Mouse (Mus musculus) heart, embryonic 10.5 days (tissue): ENCODE measurements around the gene Il9r. TPM values are rescaled to one million over a fixed set of nuclear protein-coding genes. Genes with fewer than 3 reads are reported as not detected.

Experiments used
- DNase-seq: peaks from one replicate; pipeline ENCODE4 v3.0.0-alpha.2; 2017; ENCODE audit warnings: low spot score
- H3K27ac ChIP-seq: fragments of 300-500 bp; sonication (generic); 2 replicates; pipeline ENCODE4 v1.5.1; 2016; ENCODE audit warnings: mild to moderate bottlenecking
- H3K27me3 ChIP-seq: fragments of 300-500 bp; sonication (generic); 2 replicates; pipeline ENCODE4 v1.6.1; 2016; ENCODE audit warnings: mild to moderate bottlenecking; ENCODE audit not compliant: poor library complexity, insufficient read depth, severe bottlenecking
- H3K36me3 ChIP-seq: fragments of 300-500 bp; sonication (generic); 2 replicates; pipeline ENCODE4 v1.6.1; 2016; ENCODE audit warnings: mild to moderate bottlenecking, moderate library complexity
- H3K4me1 ChIP-seq: fragments of 300-500 bp; sonication (generic); 2 replicates; pipeline ENCODE4 v1.6.1; 2016; ENCODE audit warnings: mild to moderate bottlenecking
- H3K4me3 ChIP-seq: fragments of 300-500 bp; sonication (generic); 2 replicates; pipeline ENCODE4 v1.5.1; 2016; ENCODE audit warnings: mild to moderate bottlenecking, moderate library complexity
- H3K9me3 ChIP-seq: fragments of 300-500 bp; sonication (generic); 2 replicates; pipeline ENCODE4 v1.6.1; 2016; ENCODE audit warnings: mild to moderate bottlenecking, moderate library complexity
- WGBS: fragments of 180-500 bp; shearing (Covaris S2); methylation state at CpG from one replicate; pipeline ENCODE4 v1.1.7; 2016; 5-methylcytosine and 5-hydroxymethylcytosine counted together
- polyA plus RNA-seq: library from polyadenylated mRNA; unstranded; fragments of >200 nt; fragmentation: Nextera tagmentation; extraction: Ambion mirVana; gene quantifications from 2 replicates; pipeline ENCODE4 v1.2.1, GENCODE M21; 2016

Il9r gene
- polyA plus RNA-seq, 1 experiment from 2014 or later: 0.14 TPM

- DNase-seq: peak; percentile 68
Measured at GRCm38 (mm10) chr11:32190119-32190518, 10.0 kb downstream of the Il9r start.

GRCm38 (mm10) chr11:32189434-32189833 is 10.6 kb downstream of the Il9r start:
- Histone ChIP-seq H3K4me3 (no peak overlapping the region), H3K9me3 (no peaks in the 10 kb centered on the region), H3K4me1 (peaks cover 16% of the 10 kb centered on the region), H3K36me3 (no peaks in the 10 kb centered on the region), H3K27ac (no peak overlapping the region), H3K27me3 (peaks cover 16% of the 10 kb centered on the region)
- WGBS: 63% methylated on average over 5 of the region's 5 CpGs
- peak; percentile 52 for DNase-seq

More at GRCm38 (mm10) chr11:32190119-32190518, 10.0 kb downstream of the Il9r start:
- Histone ChIP-seq H3K36me3 (no peaks in the 10 kb centered on the region), H3K4me3 (no peak overlapping the region), H3K4me1 (peaks cover 17% of the 10 kb centered on the region), H3K27me3 (peaks cover 23% of the 10 kb centered on the region; the same call in 1 of the 2 replicates), H3K27ac (no peak overlapping the region), H3K9me3 (no peaks in the 10 kb centered on the region)
- WGBS: 83% methylated on average over 9 of the region's 9 CpGs

GRCm38 (mm10) chr11:32188881-32189280 is 11.2 kb downstream of the Il9r start:
- DNase-seq: peak; percentile 70

GRCm38 (mm10) chr11:32187256-32187655 is 12.8 kb downstream of the Il9r start:
- Histone ChIP-seq H3K27ac (no peak overlapping the region), H3K9me3 (no peaks in the 10 kb centered on the region), H3K4me3 (no peak overlapping the region), H3K36me3 (no peaks in the 10 kb centered on the region), H3K4me1 (peaks cover 16% of the 10 kb centered on the region), H3K27me3 (peaks cover 10% of the 10 kb centered on the region)
- no peak for DNase-seq
- 85% methylated on average over 4 of the region's 4 CpGs for WGBS

More at GRCm38 (mm10) chr11:32188881-32189280, 11.2 kb downstream of the Il9r start:
- no peak overlapping the region for H3K4me3 ChIP-seq
- H3K4me1 ChIP-seq: peaks cover 16% of the 10 kb centered on the region
- no peaks in the 10 kb centered on the region for H3K36me3 ChIP-seq
- no peaks in the 10 kb centered on the region for H3K9me3 ChIP-seq
- whole genome bisulfite sequencing: 83% methylated on average over 12 of the region's 12 CpGs
- no peak overlapping the region for H3K27ac ChIP-seq
- peaks cover 14% of the 10 kb centered on the region for H3K27me3 ChIP-seq

- H3K4me1 ChIP-seq: peaks cover 12% of the 10 kb centered on the region
- H3K9me3 ChIP-seq: no peaks in the 10 kb centered on the region
- H3K27ac ChIP-seq: no peak overlapping the region
- no peak overlapping the region for H3K4me3 ChIP-seq
- H3K27me3 ChIP-seq: peaks cover 15% of the 10 kb centered on the region
- no peak for DNase-seq
- WGBS: 79% methylated on average over 3 of the region's 3 CpGs
- H3K36me3 ChIP-seq: no peaks in the 10 kb centered on the region
Measured at GRCm38 (mm10) chr11:32186031-32186430, 14.0 kb downstream of the Il9r start.

GRCm38 (mm10) chr11:32184469-32184868 is 15.6 kb downstream of the Il9r start:
- Histone ChIP-seq H3K27me3 (peaks cover 5% of the 10 kb centered on the region), H3K9me3 (no peaks in the 10 kb centered on the region), H3K4me1 (no peaks in the 10 kb centered on the region), H3K36me3 (no peaks in the 10 kb centered on the region), H3K4me3 (no peak overlapping the region), H3K27ac (no peak overlapping the region)
- DNase-seq: peak; percentile 45
- 87% methylated on average over 8 of the region's 8 CpGs for WGBS

GRCm38 (mm10) chr11:32181973-32182868 is 17.9 kb downstream of the Il9r start:
- DNase-seq: peak; percentile 76
- Histone ChIP-seq H3K9me3 (no peaks in the 10 kb centered on the region), H3K4me3 (no peak overlapping the region), H3K4me1 (no peaks in the 10 kb centered on the region), H3K27me3 (peaks cover 5% of the 10 kb centered on the region), H3K36me3 (no peaks in the 10 kb centered on the region), H3K27ac (no peak overlapping the region)
- 47% methylated on average over 24 of the region's 25 CpGs for WGBS

- H3K9me3 ChIP-seq: no peaks in the 10 kb centered on the region
- H3K4me1 ChIP-seq: no peaks in the 10 kb centered on the region
- peaks cover 5% of the 10 kb centered on the region for H3K27me3 ChIP-seq
- DNase-seq: peak; percentile 54
- H3K4me3 ChIP-seq: no peak overlapping the region
- 77% methylated on average over 4 of the region's 4 CpGs for WGBS
- no peak overlapping the region for H3K27ac ChIP-seq
- no peaks in the 10 kb centered on the region for H3K36me3 ChIP-seq
Measured at GRCm38 (mm10) chr11:32181246-32181645, 18.8 kb downstream of the Il9r start.

GRCm38 (mm10) chr11:32178506-32178905 is 21.6 kb downstream of the Il9r start:
- Histone ChIP-seq H3K36me3 (no peaks in the 10 kb centered on the region), H3K4me1 (no peaks in the 10 kb centered on the region), H3K4me3 (no peak overlapping the region), H3K27me3 (peaks cover 5% of the 10 kb centered on the region; the same call in 1 of the 2 replicates), H3K9me3 (no peaks in the 10 kb centered on the region), H3K27ac (no peak overlapping the region)
- 73% methylated on average over 1 of the region's 1 CpGs for whole genome bisulfite sequencing
- peak; percentile 51 for DNase-seq

GRCm38 (mm10) chr11:32166683-32167082 is 33.4 kb downstream of the Il9r start:
- Histone ChIP-seq H3K36me3 (no peaks in the 10 kb centered on the region), H3K27me3 (peaks cover 9% of the 10 kb centered on the region), H3K9me3 (no peaks in the 10 kb centered on the region), H3K4me3 (no peak overlapping the region), H3K4me1 (peaks cover 8% of the 10 kb centered on the region), H3K27ac (no peak overlapping the region)
- 66% methylated on average over 4 of the region's 4 CpGs for WGBS
- DNase-seq: no peak

- Histone ChIP-seq H3K27ac (peak overlapping the region; percentile 54), H3K9me3 (no peaks in the 10 kb centered on the region), H3K36me3 (no peaks in the 10 kb centered on the region), H3K27me3 (peaks cover 42% of the 10 kb centered on the region), H3K4me3 (peak overlapping the region; percentile 45), H3K4me1 (peaks cover 12% of the 10 kb centered on the region)
- WGBS: 15% methylated on average over 28 of the region's 28 CpGs
- DNase-seq: peak; percentile 87
Measured at GRCm38 (mm10) chr11:32161922-32162804, 37.9 kb downstream of the Il9r start.

- Histone ChIP-seq H3K4me3 (peak overlapping the region; percentile 45; the same call in 1 of the 2 replicates), H3K4me1 (peaks cover 12% of the 10 kb centered on the region), H3K9me3 (no peaks in the 10 kb centered on the region), H3K36me3 (no peaks in the 10 kb centered on the region), H3K27me3 (peaks cover 42% of the 10 kb centered on the region), H3K27ac (peak overlapping the region; percentile 54; the same call in 1 of the 2 replicates)
- no peak for DNase-seq
- WGBS: 5% methylated on average over 9 of the region's 9 CpGs
Measured at GRCm38 (mm10) chr11:32161500-32161899, 38.6 kb downstream of the Il9r start.
